Mouse (Mus musculus): ENCODE measurements at regions not wholly inside any gene's neighbourhood (a gene's known extent, or its start where the extent isn't known, plus 50 kb on each side); places are given as distances from the start of the nearest gene placed in this dataset.

DNA sequence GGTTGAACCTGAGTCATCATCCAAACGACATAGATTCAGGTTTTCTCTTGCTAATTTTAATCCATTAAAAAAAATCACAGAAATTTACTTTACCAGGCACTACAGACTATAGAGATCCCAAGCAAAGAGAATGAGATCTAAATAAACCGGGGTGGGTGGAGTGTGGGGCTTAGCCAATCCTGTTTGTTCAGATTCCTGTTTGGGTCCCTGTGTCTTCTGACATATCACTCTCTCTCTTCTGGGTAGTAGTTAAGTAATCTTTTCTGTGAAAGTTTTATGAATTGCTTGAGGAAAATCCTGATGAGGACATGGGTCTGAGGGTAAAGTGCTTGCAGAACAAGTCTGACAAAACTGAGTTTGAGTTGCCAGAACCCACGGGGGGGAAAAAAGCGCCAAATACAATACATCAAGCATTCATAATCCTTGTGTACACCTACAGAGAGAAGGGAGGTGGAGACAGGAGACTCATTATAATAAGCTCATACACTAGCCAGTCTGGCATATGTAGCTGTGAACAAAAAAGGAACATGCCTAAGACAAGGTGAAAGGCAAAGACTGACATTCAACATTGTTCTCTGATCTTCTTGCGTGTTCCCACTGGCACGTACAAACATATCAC, 339.8 kb downstream of the Rpl36a-ps1 start:
- no peak for DNase-seq
- no peaks in the 10 kb centered on the region for H3K36me3 ChIP-seq (ENCODE audit: control insufficient read depth, insufficient read depth, low read length)
- H3K9ac ChIP-seq (replicated peaks; ENCODE audit: low read length) = no peak overlapping the region
- H3K27ac ChIP-seq (replicated peaks; ENCODE audit: low read depth, low read length) = no peak overlapping the region
- H3K4me2 ChIP-seq (ENCODE audit: low read length) = no peak overlapping the region
- no peaks in the 10 kb centered on the region for H3K27me3 ChIP-seq (ENCODE audit: control insufficient read depth, insufficient read depth, low read length)
- no peaks in the 10 kb centered on the region for H3K9me3 ChIP-seq (ENCODE audit: control insufficient read depth, low read length)
- WGBS = 77% methylated on average over 6 of the region's 6 CpGs
- no peak overlapping the region for H3K4me3 ChIP-seq (replicated peaks; ENCODE audit: low read depth, low read length)
- no peak for ATAC-seq (ENCODE audit: low FRiP score, low TSS enrichment)
- H3K4me1 ChIP-seq (ENCODE audit: control insufficient read depth, insufficient read depth, low read length) = no peaks in the 10 kb centered on the region

DNA sequence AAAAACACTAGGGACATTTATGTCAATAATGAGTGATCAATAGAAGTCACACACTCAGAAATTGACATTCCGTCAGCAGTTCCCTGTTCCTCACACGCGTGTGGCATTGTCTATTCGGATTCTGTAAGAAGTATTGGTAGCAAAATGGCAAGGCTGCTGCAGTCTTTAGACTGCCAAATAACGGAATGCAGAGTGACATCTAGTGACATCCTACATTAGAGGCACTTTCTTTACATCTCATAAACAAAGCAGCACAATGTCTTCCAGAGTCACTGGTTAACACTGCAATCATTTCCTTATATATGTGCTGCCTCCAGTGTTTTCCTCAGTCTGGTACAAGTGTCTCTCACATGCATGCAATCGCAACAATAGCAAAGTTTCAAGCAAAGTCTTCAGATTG, 342.9 kb downstream of the Rpl36a-ps1 start:
- H3K36me3 ChIP-seq (ENCODE audit: control insufficient read depth, insufficient read depth, low read length) = no peaks in the 10 kb centered on the region
- no peaks in the 10 kb centered on the region for H3K27me3 ChIP-seq (ENCODE audit: control insufficient read depth, insufficient read depth, low read length)
- WGBS = 73% methylated on average over 6 of the region's 6 CpGs
- no peaks in the 10 kb centered on the region for H3K4me1 ChIP-seq (ENCODE audit: control insufficient read depth, insufficient read depth, low read length)
- no peaks in the 10 kb centered on the region for H3K9me3 ChIP-seq (ENCODE audit: control insufficient read depth, low read length)
- H3K4me3 ChIP-seq (replicated peaks; ENCODE audit: low read depth, low read length) = no peak overlapping the region
- DNase-seq (peak; percentile 50), ATAC-seq (ENCODE audit: low FRiP score, low TSS enrichment) (no peak)
- no peak overlapping the region for H3K9ac ChIP-seq (replicated peaks; ENCODE audit: low read length)
- H3K4me2 ChIP-seq (ENCODE audit: low read length) = no peak overlapping the region
- no peak overlapping the region for H3K27ac ChIP-seq (replicated peaks; ENCODE audit: low read depth, low read length)

DNA sequence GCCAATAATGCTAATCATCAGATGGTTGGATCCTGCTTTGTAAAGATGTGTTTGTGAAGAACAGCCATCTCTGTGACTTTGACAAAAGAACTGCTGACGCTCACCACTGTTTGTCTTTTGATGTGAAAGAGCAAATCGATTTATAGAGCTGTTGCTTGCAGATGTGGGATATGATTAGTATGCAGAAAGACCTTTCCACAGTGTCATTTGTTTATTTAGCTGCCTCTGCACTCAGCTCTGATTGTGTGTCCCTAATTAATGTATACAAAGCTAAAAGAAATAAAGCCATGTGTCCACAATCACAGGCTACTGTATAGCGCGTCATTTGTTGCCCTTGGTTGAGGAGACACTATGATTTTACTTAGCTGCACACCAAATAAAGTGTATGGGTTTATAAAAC, 343.6 kb downstream of the Rpl36a-ps1 start:
- Histone ChIP-seq H3K27me3 (ENCODE audit: control insufficient read depth, insufficient read depth, low read length) (no peaks in the 10 kb centered on the region), H3K9me3 (ENCODE audit: control insufficient read depth, low read length) (no peaks in the 10 kb centered on the region), H3K27ac (replicated peaks; ENCODE audit: low read depth, low read length) (no peak overlapping the region), H3K9ac (replicated peaks; ENCODE audit: low read length) (no peak overlapping the region), H3K4me2 (ENCODE audit: low read length) (no peak overlapping the region), H3K36me3 (ENCODE audit: control insufficient read depth, insufficient read depth, low read length) (no peaks in the 10 kb centered on the region), H3K4me1 (ENCODE audit: control insufficient read depth, insufficient read depth, low read length) (no peaks in the 10 kb centered on the region), H3K4me3 (replicated peaks; ENCODE audit: low read depth, low read length) (no peak overlapping the region)
- DNase-seq (peak; percentile 23), ATAC-seq (ENCODE audit: low FRiP score, low TSS enrichment) (no peak)
- WGBS = 66% methylated on average over 4 of the region's 4 CpGs

DNA sequence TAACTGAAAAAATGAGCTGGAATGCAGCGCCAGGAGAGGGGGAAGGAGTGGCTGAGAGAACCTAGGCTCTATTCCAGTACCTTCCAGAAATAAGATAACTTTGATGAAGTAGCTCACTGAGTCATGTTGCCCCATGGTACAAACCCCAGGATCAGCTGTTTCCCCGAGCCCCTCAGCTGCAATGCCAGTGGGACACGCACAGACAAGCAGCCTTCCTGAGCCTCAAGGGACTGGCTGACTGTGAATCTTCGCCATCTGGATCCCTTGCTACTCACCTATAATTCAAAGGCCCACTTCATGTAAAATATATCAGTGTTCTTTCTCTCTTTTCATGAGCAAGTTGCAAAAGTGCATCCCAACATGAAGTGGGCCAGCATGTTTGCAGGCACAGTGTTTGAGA, 346.5 kb downstream of the Rpl36a-ps1 start:
- no peak overlapping the region for H3K27ac ChIP-seq (replicated peaks; ENCODE audit: low read depth, low read length)
- H3K36me3 ChIP-seq (ENCODE audit: control insufficient read depth, insufficient read depth, low read length) = no peaks in the 10 kb centered on the region
- H3K9ac ChIP-seq (replicated peaks; ENCODE audit: low read length) = no peak overlapping the region
- ATAC-seq (ENCODE audit: low FRiP score, low TSS enrichment) (no peak), DNase-seq (no peak)
- no peak overlapping the region for H3K4me2 ChIP-seq (ENCODE audit: low read length)
- H3K4me3 ChIP-seq (replicated peaks; ENCODE audit: low read depth, low read length) = no peak overlapping the region
- H3K9me3 ChIP-seq (ENCODE audit: control insufficient read depth, low read length) = no peaks in the 10 kb centered on the region
- no peaks in the 10 kb centered on the region for H3K4me1 ChIP-seq (ENCODE audit: control insufficient read depth, insufficient read depth, low read length)
- WGBS = 82% methylated on average over 4 of the region's 4 CpGs
- H3K27me3 ChIP-seq (ENCODE audit: control insufficient read depth, insufficient read depth, low read length) = no peaks in the 10 kb centered on the region

DNA sequence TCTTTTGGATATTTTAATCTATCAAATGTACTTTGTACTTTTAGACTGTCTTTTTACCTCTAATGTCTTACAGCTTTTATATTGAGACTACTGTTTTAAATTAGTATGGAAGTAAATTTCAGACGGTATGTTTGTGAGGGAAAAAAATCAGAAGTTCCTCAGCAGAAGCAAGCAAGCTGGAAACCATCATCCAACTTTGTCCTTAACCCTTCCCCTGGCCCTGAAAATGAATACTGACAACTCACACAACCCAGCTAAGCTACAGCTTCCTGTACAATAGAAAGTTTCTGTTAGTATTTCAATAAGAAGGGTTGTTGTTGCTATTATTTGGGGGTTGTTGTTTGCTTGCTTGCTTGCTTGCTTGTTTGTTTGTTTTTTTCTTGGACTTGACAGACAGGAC, 350.4 kb downstream of the Rpl36a-ps1 start:
- H3K36me3 ChIP-seq (ENCODE audit: control insufficient read depth, insufficient read depth, low read length) = no peaks in the 10 kb centered on the region
- no peak overlapping the region for H3K4me3 ChIP-seq (replicated peaks; ENCODE audit: low read depth, low read length)
- H3K4me1 ChIP-seq (ENCODE audit: control insufficient read depth, insufficient read depth, low read length) = no peaks in the 10 kb centered on the region
- no peaks in the 10 kb centered on the region for H3K9me3 ChIP-seq (ENCODE audit: control insufficient read depth, low read length)
- no peak for DNase-seq
- no peak overlapping the region for H3K9ac ChIP-seq (replicated peaks; ENCODE audit: low read length)
- no peak overlapping the region for H3K4me2 ChIP-seq (ENCODE audit: low read length)
- no peak overlapping the region for H3K27ac ChIP-seq (replicated peaks; ENCODE audit: low read depth, low read length)
- no peak for ATAC-seq (ENCODE audit: low FRiP score, low TSS enrichment)
- no peaks in the 10 kb centered on the region for H3K27me3 ChIP-seq (ENCODE audit: control insufficient read depth, insufficient read depth, low read length)
- WGBS = 65% methylated on average over 1 of the region's 1 CpGs

DNA sequence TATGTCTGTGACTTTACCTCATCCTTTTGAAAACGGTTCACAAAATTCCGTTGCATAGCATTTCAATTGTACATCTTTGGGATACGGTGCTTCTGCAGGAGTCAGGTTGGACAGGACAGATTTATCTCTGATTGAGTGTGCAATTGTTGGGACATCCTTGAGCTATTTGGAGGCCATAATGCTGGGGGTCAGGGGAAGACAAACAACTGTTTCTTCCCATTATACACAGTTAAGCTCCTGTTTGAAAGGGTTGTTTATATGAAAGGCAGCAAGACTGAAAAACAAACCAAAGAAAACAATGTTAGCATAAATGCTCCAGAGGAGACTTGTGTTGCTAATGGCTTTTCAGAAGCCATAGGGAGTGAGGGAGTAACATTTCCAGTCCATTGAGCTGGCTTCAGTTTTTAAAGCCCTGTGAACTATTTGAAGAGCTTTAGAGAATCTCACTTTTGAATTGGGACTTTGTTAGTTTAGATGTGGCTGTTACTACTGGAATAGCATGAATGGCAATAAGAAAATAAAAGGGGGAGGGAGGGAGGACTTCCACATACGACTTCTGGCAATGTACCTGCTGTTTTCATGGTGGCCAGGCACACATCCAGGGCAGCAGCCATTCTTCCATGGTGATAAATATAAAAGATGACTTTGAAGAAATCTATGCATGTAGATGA, 351.3 kb downstream of the Rpl36a-ps1 start:
- Histone ChIP-seq H3K4me3 (replicated peaks; ENCODE audit: low read depth, low read length) (no peak overlapping the region), H3K9ac (replicated peaks; ENCODE audit: low read length) (no peak overlapping the region), H3K27ac (replicated peaks; ENCODE audit: low read depth, low read length) (no peak overlapping the region), H3K4me1 (ENCODE audit: control insufficient read depth, insufficient read depth, low read length) (no peaks in the 10 kb centered on the region), H3K27me3 (ENCODE audit: control insufficient read depth, insufficient read depth, low read length) (no peaks in the 10 kb centered on the region), H3K36me3 (ENCODE audit: control insufficient read depth, insufficient read depth, low read length) (no peaks in the 10 kb centered on the region), H3K4me2 (ENCODE audit: low read length) (no peak overlapping the region), H3K9me3 (ENCODE audit: control insufficient read depth, low read length) (no peaks in the 10 kb centered on the region)
- WGBS = 49% methylated on average over 4 of the region's 4 CpGs
- DNase-seq = no peak
- no peak for ATAC-seq (ENCODE audit: low FRiP score, low TSS enrichment)

DNA sequence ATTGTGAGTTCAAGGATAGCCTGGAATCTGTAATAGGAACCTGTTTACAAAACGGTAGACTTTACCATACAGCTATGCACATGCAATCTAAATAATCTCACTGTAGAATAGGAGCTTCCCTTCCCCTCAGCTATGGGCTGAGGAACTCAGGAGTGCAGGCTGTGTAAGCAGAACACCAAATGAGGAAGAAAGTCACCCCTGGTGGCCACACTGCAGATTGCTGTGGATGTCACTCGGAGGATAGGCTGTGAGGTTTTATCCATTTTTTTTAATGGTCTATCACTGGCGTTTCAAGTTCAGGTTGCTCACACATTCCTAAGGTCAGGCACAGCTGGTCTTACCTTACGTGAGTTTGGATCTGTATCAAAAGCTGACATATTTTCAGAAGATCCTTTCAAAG, 365.1 kb downstream of the Rpl36a-ps1 start:
- Histone ChIP-seq H3K4me3 (replicated peaks; ENCODE audit: low read depth, low read length) (no peak overlapping the region), H3K36me3 (ENCODE audit: control insufficient read depth, insufficient read depth, low read length) (no peaks in the 10 kb centered on the region), H3K27ac (replicated peaks; ENCODE audit: low read depth, low read length) (no peak overlapping the region), H3K4me2 (ENCODE audit: low read length) (no peak overlapping the region), H3K9me3 (ENCODE audit: control insufficient read depth, low read length) (no peaks in the 10 kb centered on the region), H3K4me1 (ENCODE audit: control insufficient read depth, insufficient read depth, low read length) (no peaks in the 10 kb centered on the region), H3K27me3 (ENCODE audit: control insufficient read depth, insufficient read depth, low read length) (no peaks in the 10 kb centered on the region), H3K9ac (replicated peaks; ENCODE audit: low read length) (no peak overlapping the region)
- no peak for DNase-seq
- 79% methylated on average over 4 of the region's 4 CpGs for whole genome bisulfite sequencing
- ATAC-seq (ENCODE audit: low FRiP score, low TSS enrichment) = no peak

DNA sequence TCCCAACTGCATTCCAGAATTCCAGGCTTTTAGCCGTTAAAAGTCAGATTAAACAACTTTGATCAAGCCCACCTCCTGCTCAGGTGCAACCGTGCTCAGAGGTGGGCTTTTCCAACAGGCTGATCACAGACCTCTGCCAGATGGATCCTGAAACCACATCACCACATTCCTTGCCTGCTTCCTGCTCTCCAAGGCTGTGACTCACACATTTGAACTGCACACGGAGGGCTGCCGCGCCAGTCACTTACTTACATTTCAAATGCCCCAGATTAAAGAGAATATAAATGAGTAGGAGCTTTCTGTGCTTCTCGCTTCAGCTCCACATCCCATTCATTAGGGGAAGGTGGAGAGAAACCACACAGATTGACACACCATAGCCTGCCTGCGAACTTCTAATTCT, 367.6 kb downstream of the Rpl36a-ps1 start:
- ATAC-seq (ENCODE audit: low FRiP score, low TSS enrichment) = no peak
- Histone ChIP-seq H3K9ac (replicated peaks; ENCODE audit: low read length) (no peak overlapping the region), H3K27ac (replicated peaks; ENCODE audit: low read depth, low read length) (no peak overlapping the region), H3K36me3 (ENCODE audit: control insufficient read depth, insufficient read depth, low read length) (no peaks in the 10 kb centered on the region), H3K4me1 (ENCODE audit: control insufficient read depth, insufficient read depth, low read length) (no peaks in the 10 kb centered on the region), H3K4me3 (replicated peaks; ENCODE audit: low read depth, low read length) (no peak overlapping the region), H3K9me3 (ENCODE audit: control insufficient read depth, low read length) (no peaks in the 10 kb centered on the region), H3K4me2 (ENCODE audit: low read length) (no peak overlapping the region), H3K27me3 (ENCODE audit: control insufficient read depth, insufficient read depth, low read length) (no peaks in the 10 kb centered on the region)
- peak; percentile 14 for DNase-seq
- 50% methylated on average over 7 of the region's 7 CpGs for WGBS

DNA sequence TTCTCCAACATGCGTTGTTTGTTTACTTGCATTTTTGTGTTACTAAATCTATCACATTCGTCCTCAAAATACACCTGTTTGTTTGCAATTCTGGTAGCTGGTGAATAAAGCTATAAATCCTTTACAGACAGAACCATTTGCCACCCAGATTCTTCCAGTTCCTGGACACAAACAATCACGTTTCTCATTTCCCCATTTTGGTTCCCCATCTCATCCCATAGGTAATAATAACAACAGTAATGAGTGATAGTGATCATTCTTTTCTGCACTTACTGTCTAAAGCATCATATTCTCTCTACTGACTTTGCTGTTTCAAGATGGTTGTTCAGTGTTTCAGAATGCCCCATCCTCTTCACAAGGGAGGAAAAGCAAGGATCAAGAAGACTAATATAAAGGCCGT, 368.3 kb downstream of the Rpl36a-ps1 start:
- Histone ChIP-seq H3K9me3 (ENCODE audit: control insufficient read depth, low read length) (no peaks in the 10 kb centered on the region), H3K4me2 (ENCODE audit: low read length) (no peak overlapping the region), H3K4me3 (replicated peaks; ENCODE audit: low read depth, low read length) (no peak overlapping the region), H3K27me3 (ENCODE audit: control insufficient read depth, insufficient read depth, low read length) (no peaks in the 10 kb centered on the region), H3K9ac (replicated peaks; ENCODE audit: low read length) (no peak overlapping the region), H3K36me3 (ENCODE audit: control insufficient read depth, insufficient read depth, low read length) (no peaks in the 10 kb centered on the region), H3K27ac (replicated peaks; ENCODE audit: low read depth, low read length) (no peak overlapping the region), H3K4me1 (ENCODE audit: control insufficient read depth, insufficient read depth, low read length) (no peaks in the 10 kb centered on the region)
- no peak for DNase-seq
- WGBS = 87% methylated on average over 4 of the region's 4 CpGs
- ATAC-seq (ENCODE audit: low FRiP score, low TSS enrichment) = no peak

Data from midbrain, embryonic 14.5 days (tissue).